Mouse (Mus musculus): ENCODE data around the gene Yipf7. TPM values are rescaled to one million over a fixed set of nuclear protein-coding genes. Genes with fewer than 3 reads are reported as not detected.

Yipf7 gene
- not detected for polyA plus RNA-seq (2014; fragmentation: Illumina TruSeq; extraction: RNeasy Lipid Tissue Mini Kit (QIAGEN cat#74804); ENCODE audit: low read depth, low replicate concordance)

DNA sequence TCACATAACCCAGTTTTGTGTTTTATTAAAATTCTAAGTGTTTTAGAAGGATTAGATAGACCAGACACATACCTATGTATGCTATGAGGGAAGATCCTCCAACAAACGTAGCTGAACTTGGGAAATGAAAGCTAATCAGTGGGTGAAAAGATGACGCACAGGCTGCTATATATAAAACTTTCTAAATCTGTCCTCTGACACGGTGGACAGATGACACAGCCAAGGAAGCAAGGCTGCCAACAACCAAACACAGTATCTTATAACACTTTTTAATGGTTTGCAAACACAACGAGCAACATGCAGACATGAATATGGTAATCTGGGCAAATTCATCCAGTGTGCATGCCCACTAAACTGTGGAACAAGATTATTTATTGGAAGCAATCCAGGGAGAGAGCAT lies at the start of gene Yipf7:
Yipf7 (minus strand) TSS at position 160 of the 400 bp plus-strand sequence.

DNA sequence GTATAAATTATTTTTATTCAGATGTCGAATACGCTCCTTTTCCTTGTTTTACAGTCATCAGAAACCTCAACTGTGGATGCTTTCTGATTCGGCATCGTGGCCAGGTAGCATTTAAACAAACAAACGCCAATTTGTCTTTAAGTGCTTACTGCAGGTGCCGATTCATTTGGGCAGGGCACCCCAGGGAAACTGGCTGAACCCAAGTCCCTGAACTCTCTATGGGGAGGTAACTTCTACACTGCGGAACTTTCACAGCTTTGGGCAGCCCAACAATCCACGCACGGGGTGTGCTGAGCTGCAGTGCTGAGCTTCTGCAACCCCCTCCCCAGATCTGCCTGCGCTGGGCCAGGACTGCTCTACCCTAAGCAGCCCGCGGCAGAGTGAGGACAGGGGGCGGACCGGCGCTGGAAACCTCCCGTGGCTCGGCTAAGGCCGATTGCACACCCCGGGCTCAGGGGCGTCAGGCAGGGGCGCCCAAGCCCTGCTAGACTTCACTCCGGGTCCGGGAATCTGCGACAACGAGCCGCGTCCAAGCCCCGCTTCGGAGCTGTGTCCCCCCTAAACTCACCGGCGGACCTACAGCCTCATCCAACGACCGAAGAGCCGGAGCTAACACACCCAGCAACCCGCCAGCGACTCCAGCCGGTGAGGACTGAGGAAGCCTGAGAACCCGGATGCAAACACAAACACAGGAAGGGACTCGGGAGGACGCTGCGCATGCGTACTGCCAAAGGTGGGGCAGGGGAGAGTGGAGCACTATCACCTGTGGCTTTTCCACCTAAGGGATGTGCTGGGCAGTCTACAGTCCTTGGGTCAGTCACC lies 49.4 kb upstream of the Yipf7 start, which contains the start of gene Gnpda2:
Gnpda2 (minus strand) TSS at position 701 of the 822 bp plus-strand sequence.

DNA sequence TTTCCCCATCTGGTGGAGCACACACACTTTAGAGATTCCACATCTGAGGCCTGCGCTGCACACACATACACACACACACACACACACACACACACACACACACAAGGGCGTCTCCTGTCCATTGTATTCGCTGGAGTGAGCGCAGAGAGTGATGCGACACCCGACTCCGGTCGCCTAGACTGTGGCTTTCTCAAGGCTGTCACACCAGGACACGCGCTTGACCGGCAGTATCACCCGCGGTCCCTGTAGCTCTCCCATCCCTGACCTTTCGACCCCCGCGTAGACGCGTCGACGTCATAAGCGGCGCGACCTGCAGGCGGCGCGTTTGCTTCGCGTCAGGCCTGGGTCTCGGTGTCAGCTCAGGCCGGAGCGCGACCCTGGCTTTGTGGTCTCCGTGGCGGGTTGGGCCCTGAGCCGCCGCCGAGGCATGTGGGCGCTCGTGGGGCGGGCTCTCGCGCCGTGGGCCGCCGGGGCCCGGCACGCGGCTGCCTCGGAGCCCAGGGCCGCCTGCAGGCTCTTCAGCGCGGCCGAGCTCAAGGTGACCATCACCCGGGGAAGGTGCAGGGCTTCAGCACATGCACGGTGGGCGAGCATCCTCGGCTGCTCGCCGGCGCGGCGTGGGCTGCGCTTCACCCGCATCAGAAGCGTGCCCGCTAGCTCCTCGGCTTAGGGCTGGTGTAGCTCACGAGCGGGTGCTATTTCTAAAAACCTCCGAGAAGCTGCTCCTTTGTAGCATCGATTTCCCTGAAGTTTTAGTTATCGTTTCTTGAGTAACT lies 14.4 kb upstream of the Yipf7 start, which contains the start of gene Guf1:
Guf1 (plus strand) TSS at position 296 of the 776 bp plus-strand sequence.

Other genes with a start within 250 kb of the Yipf7 start
- 0.25 TPM for gene Kctd8, start 201.0 kb downstream of the Yipf7 start, polyA plus RNA-seq (2014; fragmentation: Illumina TruSeq; extraction: RNeasy Lipid Tissue Mini Kit (QIAGEN cat#74804); ENCODE audit: low read depth, low replicate concordance)
- 122 TPM for gene Guf1, start 14.3 kb upstream of the Yipf7 start, polyA plus RNA-seq (2014; fragmentation: Illumina TruSeq; extraction: RNeasy Lipid Tissue Mini Kit (QIAGEN cat#74804); ENCODE audit: low read depth, low replicate concordance)
- 79.0 TPM for gene Gnpda2, start 49.7 kb upstream of the Yipf7 start, polyA plus RNA-seq (2014; fragmentation: Illumina TruSeq; extraction: RNeasy Lipid Tissue Mini Kit (QIAGEN cat#74804); ENCODE audit: low read depth, low replicate concordance)